Mouse (Mus musculus): ENCODE data around the gene Krtcap2. TPM values are rescaled to one million over a fixed set of nuclear protein-coding genes. Genes with fewer than 3 reads are reported as not detected.

Krtcap2 gene
- polyA plus RNA-seq, 1 experiment from 2014 or later: 236 TPM

GRCm38 (mm10) chr3:89230561-89230960, 15.2 kb upstream of the Krtcap2 start:
- CTCF ChIA-PET: interaction anchor here (1.2 to 4.7 kb wide), 6 partner anchors 9 to 143 kb away, joined by 3 to 51 read pairs (median 4); partner anchors contain the start of genes Krtcap2 and Trim46
- DNase-seq (ENCODE audit: low read depth, low spot score) (no peak), ATAC-seq (no peak)
- no peak for TF ChIP-seq CTCF (IDR thresholded peaks at IDR 0.05)
- in situ Hi-C loops (cut with MboI; ENCODE audit: low pct_unique_long_range_greater_than_20kb): no loop called here
- POLR2A ChIA-PET: interaction anchor here (0.6 to 2.4 kb wide), 2 partner anchors 14 to 112 kb away, joined by 5 to 13 read pairs; no protein-coding TSS in a partner anchor
- no peaks in the 10 kb centered on the region for H3K27me3 ChIP-seq

DNA sequence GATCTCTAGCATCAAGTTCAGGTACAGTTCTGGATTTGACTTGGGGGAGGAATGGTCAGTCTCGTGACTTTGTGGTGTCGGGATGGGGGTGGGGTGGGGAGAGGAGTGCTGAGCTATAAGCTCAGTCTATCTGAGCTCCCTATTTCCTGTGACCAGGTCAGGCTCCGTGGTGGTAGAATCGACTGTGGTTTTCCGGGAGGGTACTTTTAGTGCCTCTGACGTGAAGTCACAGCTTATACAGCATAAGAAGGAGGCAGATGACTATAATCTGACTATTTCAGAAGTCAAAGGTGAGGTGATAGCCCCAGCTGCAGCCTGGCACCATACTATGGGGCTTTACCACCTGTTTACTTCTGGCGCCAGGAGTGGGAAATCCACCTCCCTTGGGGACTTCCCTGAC, 14.4 kb upstream of the Krtcap2 start:
- in situ Hi-C loops (cut with MboI; ENCODE audit: low pct_unique_long_range_greater_than_20kb): no loop called here
- ChIA-PET POLR2A (interaction anchor here (2.4 kb wide), 1 partner anchor 13 kb away, joined by 13 read pairs; no protein-coding TSS in a partner anchor), CTCF (interaction anchor here (1.2 to 4.7 kb wide), 6 partner anchors 8 to 144 kb away, joined by 3 to 51 read pairs (median 4); partner anchors contain the start of genes Krtcap2 and Trim46)
- ATAC-seq (no peak), DNase-seq (ENCODE audit: low read depth, low spot score) (no peak)
- no peaks in the 10 kb centered on the region for H3K27me3 ChIP-seq
- no peak for TF ChIP-seq CTCF (IDR thresholded peaks at IDR 0.05)

- in situ Hi-C loops (cut with MboI; ENCODE audit: low pct_unique_long_range_greater_than_20kb): no loop called here
- CTCF ChIA-PET: interaction anchor here (1.5 to 4.7 kb wide), 2 partner anchors 12 to 40 kb away, joined by 3 to 51 read pairs; partner anchors contain the start of genes Krtcap2 and Trim46
These were observed 13.9 kb upstream of the Krtcap2 start for GRCm38 (mm10) chr3:89231772-89232275.

GRCm38 (mm10) chr3:89232614-89233013, 13.2 kb upstream of the Krtcap2 start:
- TF ChIP-seq CTCF (IDR thresholded peaks at IDR 0.05): no peak
- no peaks in the 10 kb centered on the region for H3K27me3 ChIP-seq
- DNase-seq (ENCODE audit: low read depth, low spot score) (no peak), ATAC-seq (no peak)
- in situ Hi-C loops (cut with MboI; ENCODE audit: low pct_unique_long_range_greater_than_20kb): no loop called here
- CTCF ChIA-PET: interaction anchor here (4.7 kb wide), 1 partner anchor 11 kb away, joined by 51 read pairs; the partner anchor contains the start of genes Krtcap2 and Trim46
- POLR2A ChIA-PET: interaction anchor here (0.6 to 1.5 kb wide), 2 partner anchors 11 to 13 kb away, joined by 3 to 7 read pairs; no protein-coding TSS in a partner anchor

More at GRCm38 (mm10) chr3:89231772-89232275, 13.9 kb upstream of the Krtcap2 start:
- DNase-seq (ENCODE audit: low read depth, low spot score): no peak
- POLR2A ChIA-PET: interaction anchor here (1.5 kb wide), 1 partner anchor 12 kb away, joined by 7 read pairs; no protein-coding TSS in a partner anchor
- ATAC-seq: no peak
- no peak for TF ChIP-seq CTCF (IDR thresholded peaks at IDR 0.05)
- H3K27me3 ChIP-seq: no peaks in the 10 kb centered on the region

GRCm38 (mm10) chr3:89233562-89234110, 12.1 kb upstream of the Krtcap2 start:
- TF ChIP-seq CTCF (IDR thresholded peaks at IDR 0.05): no peak
- ChIA-PET POLR2A (interaction anchor here (0.9 kb wide), 1 partner anchor 37 kb away, joined by 3 read pairs; no protein-coding TSS in a partner anchor), CTCF (interaction anchor here (1.4 to 4.7 kb wide), 2 partner anchors 10 kb away, joined by 9 to 51 read pairs; partner anchors contain the start of genes Krtcap2 and Trim46)
- DNase-seq (ENCODE audit: low read depth, low spot score) (no peak), ATAC-seq (no peak)
- no peaks in the 10 kb centered on the region for H3K27me3 ChIP-seq
- in situ Hi-C loops (cut with MboI; ENCODE audit: low pct_unique_long_range_greater_than_20kb): no loop called here

DNA sequence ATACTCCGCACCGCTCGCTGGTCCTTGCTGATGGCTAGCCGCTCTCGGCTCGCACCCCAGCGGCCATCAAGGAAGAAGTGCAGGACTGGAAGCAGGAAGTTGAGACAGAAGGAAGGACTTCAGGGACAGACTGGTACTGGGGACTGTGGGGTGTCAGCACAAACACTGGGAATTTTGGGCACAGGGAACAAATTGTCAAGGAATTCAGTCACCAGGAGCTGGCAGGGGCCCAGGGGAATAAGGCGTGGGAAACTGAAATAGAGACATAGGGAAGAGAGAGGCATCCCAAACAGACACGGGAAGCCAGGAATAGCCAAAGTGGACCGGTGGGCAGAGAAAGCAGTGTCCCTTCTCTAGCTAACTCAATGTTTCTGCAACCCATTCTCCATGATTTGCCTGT, 9.2 kb upstream of the Krtcap2 start:
- in situ Hi-C loops (cut with MboI; ENCODE audit: low pct_unique_long_range_greater_than_20kb): no loop called here
- no peaks in the 10 kb centered on the region for H3K27me3 ChIP-seq
- ATAC-seq (no peak), DNase-seq (ENCODE audit: low read depth, low spot score) (no peak)
- POLR2A ChIA-PET: interaction anchor here (1.1 kb wide), 1 partner anchor 33 kb away, joined by 3 read pairs; no protein-coding TSS in a partner anchor
- TF ChIP-seq CTCF (IDR thresholded peaks at IDR 0.05): no peak
- CTCF ChIA-PET: interaction anchor here (1.2 to 3.0 kb wide), 3 partner anchors 9 to 72 kb away, joined by 3 to 10 read pairs (median 3); partner anchors contain the start of genes Krtcap2 and Trim46

DNA sequence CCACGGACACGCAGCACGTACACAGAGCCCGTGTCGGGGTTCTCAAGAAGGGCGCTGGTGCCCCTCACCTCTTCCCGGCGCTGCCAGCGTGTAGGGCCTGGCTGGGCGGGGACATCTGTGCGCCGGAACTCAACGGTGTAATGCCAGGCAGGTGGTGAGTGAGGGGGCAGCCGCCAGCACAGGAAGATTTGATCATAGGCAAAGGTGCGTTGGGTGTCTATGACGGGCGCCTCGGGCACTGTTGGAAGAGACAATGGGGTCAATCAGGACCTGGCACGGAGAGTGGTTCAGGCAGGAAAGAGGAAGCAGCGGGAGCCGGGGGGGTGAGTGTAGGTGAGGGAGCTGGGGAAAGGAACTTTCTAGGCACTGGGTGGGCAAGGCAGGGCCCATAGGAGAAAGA, 8.1 kb upstream of the Krtcap2 start:
- ChIA-PET POLR2A (no interaction called here), CTCF (interaction anchor here (3.0 kb wide), 1 partner anchor 8 kb away, joined by 10 read pairs; the partner anchor contains the start of genes Krtcap2 and Trim46)
- TF ChIP-seq CTCF (IDR thresholded peaks at IDR 0.05): no peak
- in situ Hi-C loops (cut with MboI; ENCODE audit: low pct_unique_long_range_greater_than_20kb): no loop called here
- no peak for DNase-seq (ENCODE audit: low read depth, low spot score)
- no peak for ATAC-seq
- no peaks in the 10 kb centered on the region for H3K27me3 ChIP-seq

GRCm38 (mm10) chr3:89238494-89238893, 7.3 kb upstream of the Krtcap2 start:
- ChIA-PET POLR2A (no interaction called here), CTCF (interaction anchor here (3.0 kb wide), 1 partner anchor 7 kb away, joined by 10 read pairs; the partner anchor contains the start of genes Krtcap2 and Trim46)
- ATAC-seq: no peak
- DNase-seq (ENCODE audit: low read depth, low spot score): no peak
- H3K27me3 ChIP-seq: no peaks in the 10 kb centered on the region
- in situ Hi-C loops (cut with MboI; ENCODE audit: low pct_unique_long_range_greater_than_20kb): no loop called here
- no peak for TF ChIP-seq CTCF (IDR thresholded peaks at IDR 0.05)

DNA sequence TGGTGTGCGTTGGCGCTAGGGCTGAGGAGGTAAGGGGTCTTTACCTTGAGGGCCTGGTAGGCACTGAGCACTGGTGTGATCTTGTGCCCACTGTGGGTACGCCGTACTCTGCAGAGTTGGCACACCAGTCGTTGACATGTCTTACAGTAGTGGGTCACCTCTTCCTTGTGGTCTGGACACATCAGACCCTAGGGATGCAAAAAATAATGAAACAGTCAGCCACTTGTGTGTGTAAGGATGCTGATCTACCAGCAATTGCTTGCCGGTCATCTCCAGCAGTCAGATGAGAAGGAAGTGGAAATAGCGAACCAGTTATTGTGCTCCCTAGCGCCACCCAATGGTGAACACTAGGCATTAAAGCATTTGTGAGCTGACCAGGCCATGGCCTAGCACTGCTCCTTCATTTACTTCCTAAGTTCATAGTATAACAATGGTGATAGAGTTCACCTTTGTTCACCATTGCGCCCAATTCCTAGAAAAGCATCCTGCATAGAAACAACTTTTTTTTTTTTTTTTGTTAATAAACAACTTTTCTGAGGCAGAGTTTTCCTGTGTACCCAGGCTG, 3.4 kb upstream of the Krtcap2 start:
- ATAC-seq: no peak
- POLR2A ChIA-PET: interaction anchor here (1.2 to 5.8 kb wide), 2 partner anchors 25 to 36 kb away, joined by 3 to 39 read pairs; partner anchors contain the start of gene Efna1
- in situ Hi-C loops (cut with MboI; ENCODE audit: low pct_unique_long_range_greater_than_20kb): no loop called here
- CTCF ChIA-PET: interaction anchor here (0.9 to 5.3 kb wide), 10 partner anchors 8 to 151 kb away, joined by 3 to 51 read pairs (median 4); partner anchors contain the start of gene Efna1
- no peaks in the 10 kb centered on the region for H3K27me3 ChIP-seq
- no peak for TF ChIP-seq CTCF (IDR thresholded peaks at IDR 0.05)
- DNase-seq (ENCODE audit: low read depth, low spot score): no peak

DNA sequence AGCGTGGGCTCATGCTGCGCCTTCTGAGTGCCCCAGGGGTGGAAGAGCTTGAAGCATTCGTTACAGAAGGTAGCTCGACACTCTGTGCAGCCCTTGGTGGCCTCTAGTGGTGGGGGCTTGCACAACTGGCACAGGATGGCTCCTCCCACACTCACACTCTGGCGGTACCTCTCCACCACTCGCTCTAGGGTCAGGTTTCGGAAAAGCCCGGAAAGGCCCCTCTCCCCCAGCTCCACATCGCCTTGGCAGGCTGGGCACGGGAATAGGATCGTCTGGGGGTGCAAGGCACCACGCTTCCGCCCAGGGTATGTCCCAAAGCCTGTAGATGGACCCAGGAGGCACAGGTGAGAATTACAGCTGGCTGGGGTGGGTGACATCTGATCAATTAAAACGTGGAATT, 2.2 kb upstream of the Krtcap2 start:
- H3K27me3 ChIP-seq: no peaks in the 10 kb centered on the region
- ChIA-PET CTCF (interaction anchor here (1.0 to 5.3 kb wide), 13 partner anchors 9 to 59 kb away, joined by 3 to 51 read pairs (median 9); partner anchors contain the start of genes Efna1 and Slc50a1), POLR2A (interaction anchor here (0.6 to 5.8 kb wide), 6 partner anchors 8 to 43 kb away, joined by 3 to 39 read pairs (median 6); partner anchors contain the start of genes Efna1, Muc1 and Slc50a1)
- ATAC-seq: no peak
- in situ Hi-C loops (cut with MboI; ENCODE audit: low pct_unique_long_range_greater_than_20kb): no loop called here
- no peak for DNase-seq (ENCODE audit: low read depth, low spot score)
- no peak for TF ChIP-seq CTCF (IDR thresholded peaks at IDR 0.05)

All from Patski (cell line).